Comparison of ENCODE assay signal across 27 mouse cellular contexts in the genomic region with DNA sequence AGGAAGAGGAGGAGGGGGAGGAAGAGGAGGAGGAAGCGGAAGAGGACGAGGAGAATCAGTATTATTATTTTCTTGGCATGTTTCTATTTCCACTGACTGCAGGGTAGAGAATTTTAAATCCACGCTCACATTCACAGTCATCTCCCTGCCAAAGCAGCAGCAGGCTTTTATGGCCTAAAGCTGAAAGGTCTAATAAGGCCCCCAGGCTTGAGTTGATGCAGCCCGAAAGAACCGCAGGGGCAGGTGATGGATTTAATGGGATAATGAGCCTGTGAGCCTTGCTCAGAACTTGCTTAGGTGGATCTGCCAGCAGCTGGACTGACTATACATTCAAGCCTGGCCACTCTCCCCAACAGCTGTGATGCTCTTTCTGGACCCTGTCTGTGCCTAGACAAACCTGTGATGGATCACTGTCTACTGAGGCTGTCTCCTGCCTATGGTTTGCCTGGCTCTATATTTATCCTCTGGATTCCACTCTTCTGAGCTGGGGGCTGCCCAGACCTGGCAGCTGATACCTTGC.
DNase-seq lines count a peak whose midpoint lies in the region; ATAC-seq lines count a peak whose summit lies in the region.
"Had no signal": no experiment of that assay in that cellular context is flagged by ENCODE, and none has a peak within 500 bp of the region (broad histone marks: within the 10 kb centered on the region; RNA-seq: fewer than 3 reads in every experiment).

No protein-coding gene starts in this region.

- H3K4me1 ChIP-seq in hindbrain, embryonic 13.5 days (replicated peaks), result no peaks in the 10 kb centered on the region
- H3K4me1 ChIP-seq in hindbrain, embryonic 10.5 days (replicated peaks), result 0 out of 2 replicates have a peak, but pooled peaks cover 5% of the 10 kb centered on the region
- H3K4me1 ChIP-seq: embryonic facial prominence, embryonic 12.5 days; forebrain, embryonic 12.5 days; heart, embryonic 13.5 days; liver, embryonic 12.5 days; neural tube, embryonic 12.5 days had no signal

- no peaks in the 10 kb centered on the region for H3K9me3 ChIP-seq in hindbrain, embryonic 13.5 days
- no peaks in the 10 kb centered on the region for H3K9me3 ChIP-seq in hindbrain, embryonic 10.5 days
- H3K9me3 ChIP-seq: embryonic facial prominence, embryonic 12.5 days; forebrain, embryonic 12.5 days; heart, embryonic 13.5 days; limb, embryonic 13.5 days; liver, embryonic 12.5 days; neural tube, embryonic 12.5 days had no signal

- no peak overlapping the region for H3K4me3 ChIP-seq in hindbrain, embryonic 13.5 days
- H3K4me3 ChIP-seq in hindbrain, embryonic 10.5 days, result no peak overlapping the region
- H3K4me3 ChIP-seq: embryonic facial prominence, embryonic 12.5 days; erythroblast, embryonic 14.5 days; forebrain, embryonic 12.5 days; gastrocnemius, adult 2 months; heart, embryonic 13.5 days; layer of hippocampus, adult 2 months; limb, embryonic 13.5 days; liver, embryonic 12.5 days; neural tube, embryonic 12.5 days had no signal

- peak; percentile 16 for DNase-seq in embryo, embryonic 10 days (ENCODE audit: low spot score)
- no peak for DNase-seq in embryo, embryonic 11 days
- no peak for DNase-seq in hindbrain, embryonic 10.5 days (ENCODE audit: low spot score)
- peak; percentile 21 for DNase-seq in retina, postnatal 1 day
- no peak for DNase-seq in retina, embryonic 14.5 days (ENCODE audit: low spot score)
- no peak for DNase-seq in cerebellum, adult 11-12 months
- no peak for DNase-seq in lung, adult 18-20 months
- DNase-seq: adrenal gland, postnatal 10 days; cerebellum, adult 8-10 months; gastrocnemius, adult 2 months; heart, postnatal 14 days; kidney, adult 8-10 months; kidney, postnatal 25 days; lung, adult 2 months; right cerebral cortex, adult 18-20 months; right cerebral cortex, postnatal 4 days; thymus, postnatal 14 days had no signal

- no peaks in the 10 kb centered on the region for H3K27me3 ChIP-seq in hindbrain, embryonic 13.5 days
- no peaks in the 10 kb centered on the region for H3K27me3 ChIP-seq in hindbrain, embryonic 10.5 days (ENCODE audit: insufficient read depth, poor library complexity, severe bottlenecking)
- H3K27me3 ChIP-seq: embryonic facial prominence, embryonic 12.5 days; forebrain, embryonic 12.5 days; heart, embryonic 13.5 days; limb, embryonic 13.5 days; liver, embryonic 12.5 days; neural tube, embryonic 12.5 days had no signal

- no peak overlapping the region for H3K9ac ChIP-seq in hindbrain, embryonic 13.5 days
- H3K9ac ChIP-seq: embryonic facial prominence, embryonic 12.5 days; forebrain, embryonic 12.5 days; heart, embryonic 13.5 days; limb, embryonic 13.5 days; liver, embryonic 12.5 days; neural tube, embryonic 12.5 days had no signal

- 0 out of 2 replicates have a peak, but pooled peaks have one; percentile 46 for ATAC-seq in hindbrain, embryonic 13.5 days (ENCODE audit: low FRiP score)
- ATAC-seq: activated CD4-positive, CD25-positive, alpha-beta regulatory T cell, adult 4 months; liver, embryonic 12.5 days had no signal

- 75% methylated on average over 5 of the region's 5 CpGs for WGBS in hindbrain, embryonic 13.5 days
- WGBS in hindbrain, embryonic 10.5 days, result 89% methylated on average over 5 of the region's 5 CpGs

- no peaks in the 10 kb centered on the region for H3K36me3 ChIP-seq in hindbrain, embryonic 13.5 days
- no peaks in the 10 kb centered on the region for H3K36me3 ChIP-seq in hindbrain, embryonic 10.5 days
- H3K36me3 ChIP-seq: embryonic facial prominence, embryonic 12.5 days; forebrain, embryonic 12.5 days; heart, embryonic 13.5 days; limb, embryonic 13.5 days; liver, embryonic 12.5 days; neural tube, embryonic 12.5 days had no signal

- no peak overlapping the region for H3K4me2 ChIP-seq in hindbrain, embryonic 13.5 days
- H3K4me2 ChIP-seq: embryonic facial prominence, embryonic 12.5 days; forebrain, embryonic 12.5 days; heart, embryonic 13.5 days; limb, embryonic 13.5 days; liver, embryonic 12.5 days; neural tube, embryonic 12.5 days had no signal

- H3K27ac ChIP-seq in hindbrain, embryonic 13.5 days, result peak overlapping the region; percentile 30; the same call in 1 of the 2 replicates
- H3K27ac ChIP-seq in hindbrain, embryonic 10.5 days, result no peak overlapping the region
- H3K27ac ChIP-seq: embryonic facial prominence, embryonic 12.5 days; forebrain, embryonic 12.5 days; gastrocnemius, adult 2 months; heart, embryonic 13.5 days; layer of hippocampus, adult 2 months; limb, embryonic 13.5 days; liver, embryonic 12.5 days; neural tube, embryonic 12.5 days had no signal

Comparison
In these comparisons a context has a peak if more than half of its experiments do, and no peak if none do; other contexts are left out.
1. DNase-seq: peak in embryo, embryonic 10 days (single experiment) and retina, postnatal 1 day (single experiment); none in embryo, embryonic 11 days (single experiment), hindbrain, embryonic 10.5 days (single experiment), retina, embryonic 14.5 days (single experiment), cerebellum, adult 11-12 months (single experiment) and lung, adult 18-20 months (0 of 2).